Mouse (Mus musculus) granulocyte monocyte progenitor cell, adult 5-6 weeks (primary cell): ENCODE measurements around the gene Hacd3. TPM values are rescaled to one million over a fixed set of nuclear protein-coding genes. Genes with fewer than 3 reads are reported as not detected.

Experiments
- ATAC-seq: replicated peaks from 2 replicates; pipeline ENCODE4 v1.8.0; 2016; ENCODE audit warnings: mild to moderate bottlenecking, moderate TSS enrichment, inconsistent platforms; ENCODE audit not compliant: poor library complexity, severe bottlenecking
- total RNA-seq, 2 experiments: library from RNA; stranded (forward) in 1 of 2; stranded (reverse) in 1 of 2; fragments of 200-712, 200-1000 nt in 1 of 2; fragments of >200 nt in 1 of 2; fragmentation: Nextera tagmentation in 1 of 2; gene quantifications; 2 replicates each; pipeline ENCODE4 v1.2.3; 2014 to 2017

Hacd3 gene
- total RNA-seq, 2 experiments from 2014 or later = 30.3 to 43.8 TPM

- ATAC-seq = no peak
Measured at GRCm38 (mm10) chr9:64953190-64953589, 68.3 kb downstream of the Hacd3 start.

DNA sequence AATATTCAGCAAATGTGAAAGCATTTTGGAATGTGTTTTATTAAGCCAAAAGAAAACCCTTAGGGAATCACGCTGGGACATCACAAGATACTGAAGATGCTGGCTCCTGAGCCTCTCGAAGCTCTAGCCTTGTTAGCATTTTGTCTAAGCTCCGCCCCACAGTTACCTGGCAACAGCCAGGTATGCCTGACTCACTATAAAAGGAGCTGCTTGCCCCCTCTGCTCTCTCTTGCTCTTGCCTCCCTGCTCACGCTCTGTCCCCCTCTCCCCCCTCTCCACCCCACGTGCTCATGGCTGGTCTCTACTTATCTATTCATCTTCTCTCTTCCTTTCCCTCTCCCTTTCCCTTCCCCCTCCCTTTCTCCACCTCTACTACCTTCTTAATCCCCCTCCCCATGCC is 69.4 kb downstream of the Hacd3 start:
- no peak for ATAC-seq

GRCm38 (mm10) chr9:64951161-64951657 is 70.3 kb downstream of the Hacd3 start, which contains the start of gene Slc24a1:
Gene Slc24a1, minus strand, starts transcription at chr9:64951607.
- ATAC-seq = no peak

DNA sequence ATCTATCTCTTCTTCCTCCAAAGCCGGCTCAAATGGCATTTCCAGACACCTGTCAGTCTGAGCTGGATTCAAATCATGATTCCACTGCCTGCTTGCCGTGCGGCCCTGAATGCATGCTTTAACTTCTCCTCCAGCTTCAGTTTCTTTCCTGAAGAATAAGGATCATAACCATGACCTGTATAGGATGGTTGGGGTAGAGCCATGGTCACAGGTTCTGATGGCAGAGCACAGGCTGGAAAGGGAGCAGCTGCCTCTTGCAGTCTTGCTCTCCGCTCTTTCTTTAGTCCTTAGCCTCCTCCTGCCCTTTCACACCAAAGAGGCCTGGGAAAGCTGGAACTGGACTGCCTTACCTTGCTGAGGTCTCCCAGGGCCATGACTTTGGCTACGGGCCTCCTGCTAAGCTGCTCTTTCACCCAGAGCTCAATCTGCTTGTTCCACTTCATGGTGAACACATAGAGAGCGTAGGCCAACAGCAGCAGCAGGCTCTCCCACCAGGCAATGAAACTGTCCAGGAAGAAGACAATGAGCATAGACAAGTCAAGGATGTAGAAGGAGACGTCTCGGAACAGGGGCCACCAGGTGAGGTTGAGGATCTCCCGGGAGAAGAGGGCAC is 73.9 kb downstream of the Hacd3 start:
- no peak for ATAC-seq

GRCm38 (mm10) chr9:64943997-64944396 is 77.5 kb downstream of the Hacd3 start:
- ATAC-seq = no peak

DNA sequence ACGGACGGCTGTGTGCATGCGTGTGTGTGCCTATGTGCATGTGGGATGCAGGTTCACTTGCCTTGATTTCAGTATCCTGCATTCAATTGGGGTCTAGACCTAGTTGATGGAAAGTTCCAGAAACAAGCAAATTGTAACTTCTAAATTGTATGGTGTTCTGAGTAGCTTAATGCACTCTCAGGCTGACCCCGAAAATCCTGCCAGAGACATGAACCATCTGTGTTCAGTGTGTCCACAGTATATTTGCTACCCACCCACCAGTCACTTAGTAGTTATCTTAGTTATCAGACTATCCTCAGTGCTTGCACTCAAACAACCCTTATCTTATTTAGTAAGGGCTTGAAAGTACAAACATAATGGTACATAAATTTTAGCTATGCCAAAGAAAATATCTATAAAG is 79.8 kb downstream of the Hacd3 start:
- no peak for ATAC-seq

DNA sequence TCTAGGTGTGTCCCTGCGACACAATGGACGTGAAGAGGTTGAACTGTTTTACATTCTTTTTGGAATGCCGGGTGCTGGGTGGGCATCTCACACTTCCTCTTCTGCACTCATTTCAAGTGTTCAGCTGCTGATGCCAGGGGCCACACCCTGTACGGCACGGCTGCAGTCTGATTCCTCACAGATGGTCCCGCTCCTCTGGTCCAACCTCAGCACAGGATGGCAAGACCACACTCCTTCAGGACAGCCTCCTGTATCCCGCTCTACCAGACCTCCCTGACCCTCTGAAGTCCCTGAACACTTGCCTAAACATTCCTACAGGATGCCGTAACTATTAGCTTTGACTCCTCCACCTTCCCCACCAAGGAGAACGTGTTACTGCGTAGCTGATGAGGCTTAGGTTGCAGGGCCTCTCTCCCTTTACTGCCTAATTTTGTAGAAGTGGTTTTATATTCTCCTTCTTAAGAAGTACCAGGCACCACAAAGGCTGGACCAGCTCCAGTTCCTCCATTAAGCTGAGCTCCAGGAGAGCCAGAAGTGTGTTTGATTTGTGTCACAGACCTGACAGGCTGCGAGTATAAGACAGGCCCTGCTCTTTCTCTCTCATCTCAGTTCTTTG is 80.7 kb downstream of the Hacd3 start:
- ATAC-seq = no peak

GRCm38 (mm10) chr9:64939790-64940189 is 81.7 kb downstream of the Hacd3 start:
- no peak for ATAC-seq

DNA sequence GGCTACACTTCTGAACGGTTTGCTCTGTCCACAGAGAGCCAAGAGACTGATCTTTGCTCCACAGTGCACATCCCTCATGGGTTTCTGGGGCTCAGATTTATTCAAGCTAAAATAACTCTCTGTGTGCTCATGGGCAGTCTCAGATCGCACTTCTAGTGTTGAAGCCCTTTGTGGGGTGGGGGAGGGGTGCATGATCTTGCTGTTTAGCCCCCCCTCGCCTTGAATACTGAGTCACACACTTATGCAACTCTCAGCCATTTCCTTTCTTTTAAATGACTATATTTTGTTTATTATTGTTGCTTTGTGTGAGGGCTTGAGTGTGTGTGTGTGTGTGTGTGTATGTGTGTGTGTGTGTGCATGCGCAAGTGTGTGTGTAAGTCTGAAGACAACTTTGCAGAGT is 82.2 kb downstream of the Hacd3 start:
- peak; percentile 26; the same call in 1 of the 2 replicates for ATAC-seq

GRCm38 (mm10) chr9:64938535-64938934 is 83.0 kb downstream of the Hacd3 start:
- peak; percentile 60 for ATAC-seq

GRCm38 (mm10) chr9:64937491-64937890 is 84.0 kb downstream of the Hacd3 start:
- no peak for ATAC-seq

Other genes with a start within 250 kb of the Hacd3 start
- 39.8 and 61.0 TPM in 2 replicates for gene Dennd4a, start 210.4 kb downstream of the Hacd3 start, total RNA-seq (2014; fragmentation: Nextera tagmentation)
- gene Dennd4a, start 210.4 kb downstream of the Hacd3 start, total RNA-seq (2017) = 27.5 and 28.0 TPM in 2 replicates
- not detected in 2 replicates for gene Slc24a1, start 70.1 kb downstream of the Hacd3 start, total RNA-seq (2014; fragmentation: Nextera tagmentation)
- not detected in 2 replicates for gene Slc24a1, start 70.1 kb downstream of the Hacd3 start, total RNA-seq (2017)
- gene Ints14, start 60.8 kb downstream of the Hacd3 start, total RNA-seq (2014; fragmentation: Nextera tagmentation) = 27.8 and 39.6 TPM in 2 replicates
- gene Ints14, start 60.8 kb downstream of the Hacd3 start, total RNA-seq (2017) = 29.8 and 32.1 TPM in 2 replicates
- 78.6 and 82.8 TPM in 2 replicates for gene Dpp8, start 10.7 kb upstream of the Hacd3 start, total RNA-seq (2014; fragmentation: Nextera tagmentation)
- 86.4 and 93.8 TPM in 2 replicates for gene Dpp8, start 10.7 kb upstream of the Hacd3 start, total RNA-seq (2017)
- gene Igdcc4, start 79.8 kb upstream of the Hacd3 start, total RNA-seq (2014; fragmentation: Nextera tagmentation) = 0.38 TPM in 1 of 2 replicates, not detected in the other
- 0.15 and 0.17 TPM in 2 replicates for gene Igdcc4, start 79.8 kb upstream of the Hacd3 start, total RNA-seq (2017)
- not detected in 2 replicates for gene Igdcc3, start 119.5 kb upstream of the Hacd3 start, total RNA-seq (2014; fragmentation: Nextera tagmentation)
- gene Igdcc3, start 119.5 kb upstream of the Hacd3 start, total RNA-seq (2017) = not detected in 2 replicates
- 2.1 and 8.0 TPM in 2 replicates for gene Parp16, start 173.7 kb upstream of the Hacd3 start, total RNA-seq (2014; fragmentation: Nextera tagmentation)
- gene Parp16, start 173.7 kb upstream of the Hacd3 start, total RNA-seq (2017) = 1.4 and 2.2 TPM in 2 replicates
- not detected in 2 replicates for gene Cilp, start 243.5 kb upstream of the Hacd3 start, total RNA-seq (2014; fragmentation: Nextera tagmentation)
- not detected in 2 replicates for gene Cilp, start 243.5 kb upstream of the Hacd3 start, total RNA-seq (2017)